Mouse (Mus musculus): ENCODE measurements around the gene Foxn3.

DNA sequence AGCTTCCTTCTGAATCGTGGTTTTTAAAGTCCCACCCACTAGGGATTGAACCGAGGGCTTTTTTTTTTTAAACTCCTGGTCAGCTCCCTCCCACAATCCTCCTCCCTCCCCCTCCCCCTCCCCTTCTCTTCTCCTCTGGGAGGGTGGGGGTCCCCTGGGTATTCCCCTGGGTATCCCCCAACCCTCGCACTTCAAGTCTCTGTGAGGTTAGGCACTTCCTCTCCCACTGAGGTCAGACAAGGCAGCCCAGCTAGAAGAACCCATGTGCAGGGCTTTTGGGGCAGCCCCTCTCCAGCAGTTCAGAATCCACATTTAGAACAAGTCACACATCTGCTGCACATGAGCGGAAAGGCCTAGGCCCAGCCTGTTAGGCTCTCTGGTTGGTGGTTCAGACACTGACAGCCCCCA, 182.5 kb downstream of the Foxn3 start:
- TF ChIP-seq CTCF (IDR thresholded peaks at IDR 0.05; ENCODE audit: borderline replicate concordance, control insufficient read depth, extremely low read depth, insufficient read depth, low read length, poor library complexity): no peak
- no peak for TF ChIP-seq POLR2A (IDR thresholded peaks at IDR 0.05; ENCODE audit: control insufficient read depth, extremely low read depth, insufficient read depth, low read length, poor library complexity)

Measured in thymus, adult 2 months (tissue).